Mouse (Mus musculus): Measurements from ENCODE around the gene Aamdc.

Gene Aamdc

GRCm38 (mm10) chr7:97514786-97515185, 64.5 kb downstream of the Aamdc start:
- DNase-seq (ENCODE audit: low read depth): no peak

- DNase-seq (ENCODE audit: low read depth): no peak
Observed at GRCm38 (mm10) chr7:97500555-97501209, 78.6 kb downstream of the Aamdc start.

Data from induced T-regulatory cell, adult 2 months (primary cell).